Comparison of ENCODE assay signal across 12 mouse cellular contexts in genomic region chr17:36944121-36944775, GRCm38 (mm10). TPM values are rescaled to one million over a fixed set of nuclear protein-coding genes. Genes with fewer than 3 reads are reported as not detected.
A peak's percentile ranks its signal among the peaks of the same experiment; 100 is the strongest.
DNase-seq lines count a peak whose midpoint lies in the region; ATAC-seq and TF ChIP-seq lines count a peak whose summit lies in the region.
"Had no signal": no experiment of that assay in that cellular context is flagged by ENCODE, and none has a peak within 500 bp of the region (broad histone marks: within the 10 kb centered on the region; RNA-seq: fewer than 3 reads in every experiment).

No protein-coding gene starts in this region.

- TF ChIP-seq EP300 in ES-Bruce4 (IDR thresholded peaks at IDR 0.05; ENCODE audit: insufficient read depth, low read depth, low read length), result no peak

- no peak overlapping the region for H3K4me2 ChIP-seq in hindbrain, postnatal 0 days (ENCODE audit: low read depth, low read length)
- H3K4me2 ChIP-seq in hindbrain, embryonic 13.5 days, result no peak overlapping the region

- WGBS in hindbrain, postnatal 0 days, result 35% methylated on average over 9 of the region's 9 CpGs
- WGBS in hindbrain, embryonic 13.5 days, result 36% methylated on average over 7 of the region's 9 CpGs

- no peak overlapping the region for H3K9ac ChIP-seq in hindbrain, postnatal 0 days (replicated peaks; ENCODE audit: low read length)
- H3K9ac ChIP-seq in hindbrain, embryonic 13.5 days, result no peak overlapping the region
- H3K9ac ChIP-seq in ES-Bruce4 (ENCODE audit: low read depth, poor library complexity, severe bottlenecking), result peak overlapping the region; percentile 60; the same call in 1 of the 2 replicates
- H3K9ac ChIP-seq: embryonic facial prominence, embryonic 12.5 days; heart, embryonic 13.5 days; neural tube, embryonic 13.5 days had no signal

- H3K4me3 ChIP-seq in hindbrain, postnatal 0 days (ENCODE audit: low read length), result no peak overlapping the region
- H3K4me3 ChIP-seq in hindbrain, embryonic 13.5 days, result no peak overlapping the region
- H3K4me3 ChIP-seq in ES-Bruce4 (ENCODE audit: low read depth, low read length), result no peak overlapping the region
- H3K4me3 ChIP-seq: embryonic facial prominence, embryonic 12.5 days had no signal

- peak; percentile 23 for DNase-seq in hindbrain, postnatal 0 days (ENCODE audit: low spot score)
- DNase-seq in embryo, embryonic 10.5 days (ENCODE audit: low spot score), result peak; percentile 50
- peak; percentile 44 for DNase-seq in retina, embryonic 14.5 days (ENCODE audit: low spot score)
- DNase-seq in frontal cortex, postnatal 36 days (ENCODE audit: low spot score in 2 of 2), result no peak
- no peak for DNase-seq in kidney, postnatal 36 days
- DNase-seq in layer of hippocampus, postnatal 10 days (ENCODE audit: low spot score in 2 of 2), result no peak

- no peak for TF ChIP-seq POLR2A in ES-Bruce4 (IDR thresholded peaks at IDR 0.05; ENCODE audit: insufficient read depth, low read length)

- no peaks in the 10 kb centered on the region for H3K9me3 ChIP-seq in hindbrain, postnatal 0 days (ENCODE audit: low read length)
- no peaks in the 10 kb centered on the region for H3K9me3 ChIP-seq in hindbrain, embryonic 13.5 days
- H3K9me3 ChIP-seq in ES-Bruce4 (replicated peaks; ENCODE audit: control insufficient read depth, insufficient read depth, low read length, poor library complexity, severe bottlenecking), result no peaks in the 10 kb centered on the region
- H3K9me3 ChIP-seq: embryonic facial prominence, embryonic 12.5 days; heart, embryonic 13.5 days; neural tube, embryonic 13.5 days had no signal

- H3K27ac ChIP-seq in hindbrain, postnatal 0 days, result no peak overlapping the region
- H3K27ac ChIP-seq in hindbrain, embryonic 13.5 days, result no peak overlapping the region
- H3K27ac ChIP-seq in ES-Bruce4 (ENCODE audit: insufficient read depth, low read length), result 0 out of 2 replicates have a peak overlapping the region, but pooled peaks have one; percentile 5
- H3K27ac ChIP-seq: embryonic facial prominence, embryonic 12.5 days; heart, embryonic 13.5 days; neural tube, embryonic 13.5 days had no signal

- ATAC-seq in hindbrain, postnatal 0 days, result no peak
- no peak for ATAC-seq in hindbrain, embryonic 13.5 days (ENCODE audit: low FRiP score)
- ATAC-seq: Patski had no signal

- TF ChIP-seq CTCF in hindbrain, postnatal 0 days (IDR thresholded peaks at IDR 0.05; ENCODE audit: low read depth), result peak; percentile 38
- TF ChIP-seq CTCF in ES-Bruce4 (IDR thresholded peaks at IDR 0.05; ENCODE audit: low read depth, low read length), result no peak

- peaks cover 5% of the 10 kb centered on the region for H3K36me3 ChIP-seq in hindbrain, postnatal 0 days (ENCODE audit: insufficient read depth, low read length)
- H3K36me3 ChIP-seq in hindbrain, embryonic 13.5 days, result peaks cover 10% of the 10 kb centered on the region
- H3K36me3 ChIP-seq in ES-Bruce4 (ENCODE audit: control insufficient read depth, insufficient read depth, low read length, poor library complexity, severe bottlenecking), result peaks cover 6% of the 10 kb centered on the region

- H3K4me1 ChIP-seq in hindbrain, postnatal 0 days (ENCODE audit: insufficient read depth, low read length), result peaks cover 19% of the 10 kb centered on the region
- H3K4me1 ChIP-seq in hindbrain, embryonic 13.5 days (replicated peaks), result peaks cover 33% of the 10 kb centered on the region
- peaks cover 2% of the 10 kb centered on the region for H3K4me1 ChIP-seq in ES-Bruce4 (ENCODE audit: control insufficient read depth, insufficient read depth, low read length)

- peaks cover 6% of the 10 kb centered on the region; the same call in 1 of the 2 replicates for H3K27me3 ChIP-seq in hindbrain, postnatal 0 days (ENCODE audit: insufficient read depth, low read length)
- H3K27me3 ChIP-seq in hindbrain, embryonic 13.5 days, result peaks cover 60% of the 10 kb centered on the region
- no peaks in the 10 kb centered on the region for H3K27me3 ChIP-seq in ES-Bruce4 (ENCODE audit: control insufficient read depth, insufficient read depth, low read length, poor library complexity, severe bottlenecking)
- H3K27me3 ChIP-seq: Patski had no signal

RNA-seq across cellular contexts. Expression of gene Rnf39, which starts 1.5 kb away (rescaled TPM):
- 4.2 and 6.1 TPM in 2 replicates for total RNA-seq in hindbrain, postnatal 0 days (2014; rRNA removed)
- 2.5 and 3.6 TPM in 2 replicates for polyA plus RNA-seq in hindbrain, postnatal 0 days (2015; fragmentation: Nextera tagmentation; extraction: Ambion mirVana)
- 0.69 and 1.3 TPM in 2 replicates for polyA plus RNA-seq in hindbrain, embryonic 13.5 days (2015; fragmentation: Nextera tagmentation; extraction: Ambion mirVana)
- 0.88 and 2.5 TPM in 2 replicates for polyA plus RNA-seq in ES-Bruce4 (2011; ENCODE audit: insufficient read depth, insufficient read length, low read depth, missing spikeins)
- 1 to 10 TPM; 4.9 to 5.4 TPM for total RNA-seq in layer of hippocampus, postnatal 10 days (2021)

RNA-seq across cellular contexts. Expression of gene Ppp1r11, which starts 7.3 kb away (rescaled TPM):
- 28.4 and 28.5 TPM in 2 replicates for total RNA-seq in hindbrain, postnatal 0 days (2014; rRNA removed)
- 143 and 145 TPM in 2 replicates for polyA plus RNA-seq in hindbrain, postnatal 0 days (2015; fragmentation: Nextera tagmentation; extraction: Ambion mirVana)
- polyA plus RNA-seq in hindbrain, embryonic 13.5 days (2015; fragmentation: Nextera tagmentation; extraction: Ambion mirVana), result 163 and 169 TPM in 2 replicates
- 67.3 and 68.8 TPM in 2 replicates for polyA plus RNA-seq in ES-Bruce4 (2011; ENCODE audit: insufficient read depth, insufficient read length, low read depth, missing spikeins)
- total RNA-seq in layer of hippocampus, postnatal 10 days (2021), result 100 to 1,000 TPM in 1 of 2 experiments, 10 to 100 TPM in 1; 88.2 to 100 TPM

RNA-seq across cellular contexts. Expression of gene Znrd1, which starts 14.1 kb away (rescaled TPM):
- total RNA-seq in hindbrain, postnatal 0 days (2014; rRNA removed), result 45.0 and 52.7 TPM in 2 replicates
- polyA plus RNA-seq in hindbrain, postnatal 0 days (2015; fragmentation: Nextera tagmentation; extraction: Ambion mirVana), result 49.3 and 51.2 TPM in 2 replicates
- 66.4 and 67.7 TPM in 2 replicates for polyA plus RNA-seq in hindbrain, embryonic 13.5 days (2015; fragmentation: Nextera tagmentation; extraction: Ambion mirVana)
- 71.7 and 79.6 TPM in 2 replicates for polyA plus RNA-seq in ES-Bruce4 (2011; ENCODE audit: insufficient read depth, insufficient read length, low read depth, missing spikeins)
- 10 to 100 TPM; 30.2 to 30.3 TPM for total RNA-seq in layer of hippocampus, postnatal 10 days (2021)

RNA-seq across cellular contexts. Expression of gene Znrd1as, which starts 14.1 kb away (rescaled TPM):
- 1.3 and 3.2 TPM in 2 replicates for total RNA-seq in hindbrain, postnatal 0 days (2014; rRNA removed)
- 3.4 and 4.0 TPM in 2 replicates for polyA plus RNA-seq in hindbrain, postnatal 0 days (2015; fragmentation: Nextera tagmentation; extraction: Ambion mirVana)
- polyA plus RNA-seq in hindbrain, embryonic 13.5 days (2015; fragmentation: Nextera tagmentation; extraction: Ambion mirVana), result 5.7 and 6.3 TPM in 2 replicates
- 29.6 and 30.5 TPM in 2 replicates for polyA plus RNA-seq in ES-Bruce4 (2011; ENCODE audit: insufficient read depth, insufficient read length, low read depth, missing spikeins)
- total RNA-seq in layer of hippocampus, postnatal 10 days (2021), result 1 to 10 TPM; 4.8 to 5.3 TPM

RNA-seq across cellular contexts. Expression of gene 2410137M14Rik, which starts 36.8 kb away (rescaled TPM):
- total RNA-seq in hindbrain, postnatal 0 days (2014; rRNA removed), result not detected in 2 replicates
- polyA plus RNA-seq in hindbrain, postnatal 0 days (2015; fragmentation: Nextera tagmentation; extraction: Ambion mirVana), result 0.23 and 0.26 TPM in 2 replicates
- polyA plus RNA-seq in hindbrain, embryonic 13.5 days (2015; fragmentation: Nextera tagmentation; extraction: Ambion mirVana), result 0.47 TPM in 1 of 2 replicates, not detected in the other
- polyA plus RNA-seq in ES-Bruce4 (2011; ENCODE audit: insufficient read depth, insufficient read length, low read depth, missing spikeins), result 2.9 and 4.7 TPM in 2 replicates
- total RNA-seq in layer of hippocampus, postnatal 10 days (2021), result under 1 TPM; 0.53 to 0.83 TPM
- polyA plus RNA-seq: embryonic facial prominence, embryonic 12.5 days; heart, embryonic 13.5 days; Patski had no signal

Comparison
In these comparisons a context has a peak if more than half of its experiments do, and no peak if none do; other contexts are left out.
1. DNase-seq: peak in hindbrain, postnatal 0 days (single experiment), embryo, embryonic 10.5 days (single experiment) and retina, embryonic 14.5 days (single experiment); none in frontal cortex, postnatal 36 days (0 of 2), kidney, postnatal 36 days (0 of 2) and layer of hippocampus, postnatal 10 days (0 of 2).